Mouse (Mus musculus) kidney, embryonic 14.5 days (tissue): ENCODE results near the gene Nos1ap. TPM values are rescaled to one million over a fixed set of nuclear protein-coding genes. Genes with fewer than 3 reads are reported as not detected.

Experiments
- ATAC-seq: fragments of 200-750 bp; cut with Nextera tagmentation; 2 replicates; pipeline ENCODE4 v1.8.0; 2017; ENCODE audit warnings: moderate number of reproducible peaks, mild to moderate bottlenecking, moderate TSS enrichment, moderate library complexity; ENCODE audit not compliant: low FRiP score, low TSS enrichment
- H3K27ac ChIP-seq: fragments of 300-500 bp; sonication (generic); 2 replicates; pipeline ENCODE4 v1.5.1; 2014; ENCODE audit warnings: low read depth, mild to moderate bottlenecking, low read length, moderate library complexity, mixed read lengths
- H3K27me3 ChIP-seq: fragments of 300-500 bp; sonication (generic); 2 replicates; pipeline ENCODE4 v1.6.1; 2014; ENCODE audit warnings: mild to moderate bottlenecking, low read length; ENCODE audit not compliant: control insufficient read depth, insufficient read depth
- H3K36me3 ChIP-seq: fragments of 300-500 bp; sonication (generic); 2 replicates; pipeline ENCODE4 v1.6.1; 2014; ENCODE audit warnings: low read length, mixed read lengths; ENCODE audit not compliant: control insufficient read depth, insufficient read depth
- H3K4me1 ChIP-seq: fragments of 300-500 bp; sonication (generic); 2 replicates; pipeline ENCODE4 v1.6.1; 2014; ENCODE audit warnings: low read length, mixed read lengths; ENCODE audit not compliant: control insufficient read depth, insufficient read depth
- H3K4me2 ChIP-seq: fragments of 300-500 bp; sonication (generic); replicated peaks from 2 replicates; pipeline ENCODE4 v1.6.1; 2014; ENCODE audit warnings: low read depth, mild to moderate bottlenecking, low read length
- H3K4me3 ChIP-seq: fragments of 300-500 bp; sonication (generic); 2 replicates; pipeline ENCODE4 v1.5.1; 2014; ENCODE audit warnings: mild to moderate bottlenecking, low read length
- H3K9ac ChIP-seq: fragments of 300-500 bp; sonication (generic); 2 replicates; pipeline ENCODE4 v1.6.1; 2014; ENCODE audit warnings: low read depth, mild to moderate bottlenecking, low read length, moderate library complexity
- H3K9me3 ChIP-seq: fragments of 300-500 bp; sonication (generic); 2 replicates; pipeline ENCODE4 v1.6.1; 2016; ENCODE audit warnings: low read length; ENCODE audit not compliant: control insufficient read depth
- WGBS: fragments of 180-500 bp; shearing (Covaris S2); extraction: QIAGEN DNeasy Blood & Tissue Kit; methylation state at CpG from one replicate; pipeline ENCODE4 v1.1.7; 2014; 5-methylcytosine and 5-hydroxymethylcytosine counted together
- polyA plus RNA-seq: library from polyadenylated mRNA; unstranded; fragments of >200 nt; fragmentation: Nextera tagmentation; extraction: Ambion mirVana; gene quantifications from 2 replicates; pipeline ENCODE4 v1.2.1, GENCODE M21; 2014

The Nos1ap gene
- polyA plus RNA-seq, 1 experiment from 2014 or later = 16.6 TPM

GRCm38 (mm10) chr1:170520206-170520605 lies 69.5 kb downstream of the Nos1ap start:
- Histone ChIP-seq H3K27ac (0 out of 2 replicates have a peak overlapping the region, but pooled peaks have one; percentile 79), H3K27me3 (no peaks in the 10 kb centered on the region), H3K4me3 (no peak overlapping the region), H3K4me2 (no peak overlapping the region), H3K9ac (no peak overlapping the region), H3K9me3 (peaks cover 3% of the 10 kb centered on the region; the same call in 1 of the 2 replicates), H3K36me3 (no peaks in the 10 kb centered on the region), H3K4me1 (peaks cover 16% of the 10 kb centered on the region; the same call in 1 of the 2 replicates)
- WGBS = 74% methylated on average over 4 of the region's 4 CpGs
- ATAC-seq = no peak

GRCm38 (mm10) chr1:170519631-170520030 lies 70.0 kb downstream of the Nos1ap start:
- Histone ChIP-seq H3K36me3 (no peaks in the 10 kb centered on the region), H3K27me3 (no peaks in the 10 kb centered on the region), H3K9ac (no peak overlapping the region), H3K4me1 (peaks cover 19% of the 10 kb centered on the region; the same call in 1 of the 2 replicates), H3K9me3 (peaks cover 3% of the 10 kb centered on the region; the same call in 1 of the 2 replicates), H3K27ac (no peak overlapping the region), H3K4me2 (no peak overlapping the region), H3K4me3 (no peak overlapping the region)
- WGBS = 91% methylated on average over 7 of the region's 7 CpGs
- no peak for ATAC-seq

- no peak overlapping the region for H3K4me3 ChIP-seq
- WGBS = 74% methylated on average over 6 of the region's 6 CpGs
- H3K27ac ChIP-seq = no peak overlapping the region
- no peaks in the 10 kb centered on the region for H3K27me3 ChIP-seq
- H3K4me2 ChIP-seq = no peak overlapping the region
- peaks cover 3% of the 10 kb centered on the region; the same call in 1 of the 2 replicates for H3K9me3 ChIP-seq
- H3K36me3 ChIP-seq = no peaks in the 10 kb centered on the region
- H3K4me1 ChIP-seq = peaks cover 18% of the 10 kb centered on the region; the same call in 1 of the 2 replicates
- no peak for ATAC-seq
- H3K9ac ChIP-seq = no peak overlapping the region
These were observed 73.5 kb downstream of the Nos1ap start for GRCm38 (mm10) chr1:170516182-170516581.

- Histone ChIP-seq H3K9ac (no peak overlapping the region), H3K9me3 (peaks cover 3% of the 10 kb centered on the region; the same call in 1 of the 2 replicates), H3K4me1 (peaks cover 10% of the 10 kb centered on the region; the same call in 1 of the 2 replicates), H3K4me3 (no peak overlapping the region), H3K4me2 (no peak overlapping the region), H3K27ac (no peak overlapping the region), H3K27me3 (no peaks in the 10 kb centered on the region), H3K36me3 (no peaks in the 10 kb centered on the region)
- whole genome bisulfite sequencing = 58% methylated on average over 1 of the region's 1 CpGs
- no peak for ATAC-seq
These were observed 74.2 kb downstream of the Nos1ap start for GRCm38 (mm10) chr1:170515455-170515854.

- Histone ChIP-seq H3K4me1 (peaks cover 10% of the 10 kb centered on the region; the same call in 1 of the 2 replicates), H3K4me3 (no peak overlapping the region), H3K27me3 (no peaks in the 10 kb centered on the region), H3K27ac (0 out of 2 replicates have a peak overlapping the region, but pooled peaks have one; percentile 4), H3K36me3 (no peaks in the 10 kb centered on the region), H3K9me3 (peaks cover 3% of the 10 kb centered on the region; the same call in 1 of the 2 replicates), H3K9ac (no peak overlapping the region), H3K4me2 (no peak overlapping the region)
- WGBS = 62% methylated on average over 12 of the region's 12 CpGs
- ATAC-seq = no peak
These were observed 75.4 kb downstream of the Nos1ap start for GRCm38 (mm10) chr1:170514226-170514625.

GRCm38 (mm10) chr1:170512429-170513097 lies 77.1 kb downstream of the Nos1ap start:
- ATAC-seq = no peak
- Histone ChIP-seq H3K4me1 (peaks cover 10% of the 10 kb centered on the region; the same call in 1 of the 2 replicates), H3K4me3 (no peak overlapping the region), H3K9me3 (no peaks in the 10 kb centered on the region), H3K27me3 (no peaks in the 10 kb centered on the region), H3K36me3 (no peaks in the 10 kb centered on the region), H3K27ac (no peak overlapping the region), H3K9ac (no peak overlapping the region), H3K4me2 (no peak overlapping the region)
- 71% methylated on average over 3 of the region's 3 CpGs for WGBS

- H3K27me3 ChIP-seq = no peaks in the 10 kb centered on the region
- H3K4me3 ChIP-seq = no peak overlapping the region
- no peaks in the 10 kb centered on the region for H3K9me3 ChIP-seq
- peaks cover 16% of the 10 kb centered on the region; the same call in 1 of the 2 replicates for H3K4me1 ChIP-seq
- H3K27ac ChIP-seq = no peak overlapping the region
- H3K9ac ChIP-seq = no peak overlapping the region
- 82% methylated on average over 3 of the region's 3 CpGs for WGBS
- H3K36me3 ChIP-seq = no peaks in the 10 kb centered on the region
- H3K4me2 ChIP-seq = no peak overlapping the region
- no peak for ATAC-seq
These were observed 78.9 kb downstream of the Nos1ap start for GRCm38 (mm10) chr1:170510595-170511240.

- Histone ChIP-seq H3K36me3 (no peaks in the 10 kb centered on the region), H3K4me2 (no peak overlapping the region), H3K9me3 (no peaks in the 10 kb centered on the region), H3K27me3 (no peaks in the 10 kb centered on the region), H3K4me3 (no peak overlapping the region), H3K4me1 (0 out of 2 replicates have a peak, but pooled peaks cover 8% of the 10 kb centered on the region), H3K9ac (no peak overlapping the region), H3K27ac (no peak overlapping the region)
- 56% methylated on average over 6 of the region's 6 CpGs for WGBS
- no peak for ATAC-seq
These were observed 83.4 kb downstream of the Nos1ap start for GRCm38 (mm10) chr1:170506309-170506708.

GRCm38 (mm10) chr1:170505107-170505506 lies 84.6 kb downstream of the Nos1ap start:
- Histone ChIP-seq H3K4me3 (no peak overlapping the region), H3K27ac (no peak overlapping the region), H3K4me1 (peaks cover 8% of the 10 kb centered on the region; the same call in 1 of the 2 replicates), H3K4me2 (no peak overlapping the region), H3K36me3 (no peaks in the 10 kb centered on the region), H3K9me3 (no peaks in the 10 kb centered on the region), H3K27me3 (no peaks in the 10 kb centered on the region), H3K9ac (no peak overlapping the region)
- WGBS = 33% methylated on average over 3 of the region's 3 CpGs
- 0 out of 2 replicates have a peak, but pooled peaks have one; percentile 14 for ATAC-seq
